Mouse (Mus musculus) hindbrain, embryonic 11.5 days (tissue): ENCODE results near the gene Gm37419. TPM values are rescaled to one million over a fixed set of nuclear protein-coding genes. Genes with fewer than 3 reads are reported as not detected.

ENCODE experiments used
- ATAC-seq: fragments of 200-750 bp; cut with Nextera tagmentation; 2 replicates; pipeline ENCODE4 v1.8.0; 2017; ENCODE audit warnings: mild to moderate bottlenecking, moderate TSS enrichment, moderate library complexity; ENCODE audit not compliant: low FRiP score
- DNase-seq: peaks from one replicate; pipeline ENCODE4 v3.0.0-alpha.2; 2015; ENCODE audit warnings: low spot score
- H3K27ac ChIP-seq: fragments of 300-500 bp; sonication (generic); 2 replicates; pipeline ENCODE4 v1.5.1; 2014; ENCODE audit warnings: mild to moderate bottlenecking, low read depth, low read length
- H3K27me3 ChIP-seq: fragments of 300-500 bp; sonication (generic); 2 replicates; pipeline ENCODE4 v1.6.1; 2014; ENCODE audit warnings: mild to moderate bottlenecking, low read length, moderate library complexity, mixed read lengths; ENCODE audit not compliant: control insufficient read depth, insufficient read depth
- H3K36me3 ChIP-seq: fragments of 300-500 bp; sonication (generic); 2 replicates; pipeline ENCODE4 v1.6.1; 2014; ENCODE audit warnings: mild to moderate bottlenecking, low read length, moderate library complexity, mixed read lengths; ENCODE audit not compliant: control insufficient read depth, insufficient read depth
- H3K4me1 ChIP-seq: fragments of 300-500 bp; sonication (generic); replicated peaks from 2 replicates; pipeline ENCODE4 v1.6.1; 2014; ENCODE audit warnings: low read length, mixed read lengths; ENCODE audit not compliant: control insufficient read depth, insufficient read depth
- H3K4me2 ChIP-seq: fragments of 300-500 bp; sonication (generic); replicated peaks from 2 replicates; pipeline ENCODE4 v1.6.1; 2014; ENCODE audit warnings: mild to moderate bottlenecking, low read depth, low read length
- H3K4me3 ChIP-seq: fragments of 300-500 bp; sonication (generic); 2 replicates; pipeline ENCODE4 v1.5.1; 2014; ENCODE audit warnings: low read depth, low read length
- H3K9ac ChIP-seq: fragments of 300-500 bp; sonication (generic); 2 replicates; pipeline ENCODE4 v1.6.1; 2014; ENCODE audit warnings: low read depth, low read length
- H3K9me3 ChIP-seq: fragments of 300-500 bp; sonication (generic); 2 replicates; pipeline ENCODE4 v1.6.1; 2016; ENCODE audit warnings: low read length; ENCODE audit not compliant: control insufficient read depth
- WGBS: fragments of 180-500 bp; shearing (Covaris S2); extraction: QIAGEN DNeasy Blood & Tissue Kit; methylation state at CpG from one replicate; pipeline ENCODE4 v1.1.7; 2014; 5-methylcytosine and 5-hydroxymethylcytosine counted together
- polyA plus RNA-seq: library from polyadenylated mRNA; unstranded; fragments of >200 nt; fragmentation: Nextera tagmentation; extraction: Ambion mirVana; gene quantifications from 2 replicates; pipeline ENCODE4 v1.2.1, GENCODE M21; 2014

Gm37419 gene
- polyA plus RNA-seq, 1 experiment from 2014 or later, result not detected

GRCm38 (mm10) chr16:24022605-24023004, 34.3 kb downstream of the Gm37419 start:
- Histone ChIP-seq H3K27ac (no peak overlapping the region), H3K4me3 (no peak overlapping the region), H3K4me1 (no peaks in the 10 kb centered on the region), H3K9ac (no peak overlapping the region), H3K36me3 (no peaks in the 10 kb centered on the region), H3K9me3 (no peaks in the 10 kb centered on the region), H3K27me3 (no peaks in the 10 kb centered on the region), H3K4me2 (no peak overlapping the region)
- WGBS, result 89% methylated on average over 4 of the region's 4 CpGs
- ATAC-seq, result no peak
- no peak for DNase-seq

GRCm38 (mm10) chr16:24025442-24025841, 37.2 kb downstream of the Gm37419 start:
- Histone ChIP-seq H3K27ac (no peak overlapping the region), H3K9me3 (no peaks in the 10 kb centered on the region), H3K9ac (no peak overlapping the region), H3K4me2 (no peak overlapping the region), H3K36me3 (no peaks in the 10 kb centered on the region), H3K4me3 (no peak overlapping the region), H3K27me3 (no peaks in the 10 kb centered on the region), H3K4me1 (no peaks in the 10 kb centered on the region)
- ATAC-seq (no peak), DNase-seq (no peak)
- WGBS, result 76% methylated on average over 7 of the region's 7 CpGs

DNA sequence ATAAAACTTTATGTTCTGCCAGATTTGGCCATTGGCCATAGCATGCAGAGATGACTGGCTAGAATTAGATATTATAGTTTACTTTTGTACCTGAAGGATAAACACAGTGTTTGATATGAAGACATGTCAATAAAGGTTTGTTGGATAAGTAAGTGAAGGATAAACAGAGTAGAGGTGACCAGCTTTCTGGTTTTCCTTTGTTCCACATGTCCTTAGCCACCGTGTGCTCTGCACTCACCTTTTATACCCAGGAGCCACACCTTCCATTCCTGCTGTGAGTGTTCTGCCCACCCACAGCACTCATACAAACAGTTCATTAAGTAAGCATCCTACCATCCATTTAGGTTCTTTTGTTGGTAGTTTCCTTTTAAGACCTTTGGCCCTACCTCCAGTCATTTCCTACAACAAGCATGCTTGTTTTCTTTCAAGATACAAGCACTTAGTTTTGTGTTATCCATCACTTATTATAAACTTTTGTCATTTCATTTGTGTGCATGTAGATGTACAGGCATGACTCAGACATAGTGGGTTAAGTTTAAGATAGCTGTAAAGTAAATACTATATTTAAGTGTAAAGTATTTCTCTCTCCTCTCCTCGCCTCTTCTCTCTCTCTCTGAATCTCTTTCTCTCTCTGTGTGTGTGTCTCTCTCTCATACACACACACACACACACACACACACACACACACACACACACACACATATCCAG, 41.8 kb downstream of the Gm37419 start:
- Histone ChIP-seq H3K9me3 (no peaks in the 10 kb centered on the region), H3K27me3 (no peaks in the 10 kb centered on the region), H3K9ac (no peak overlapping the region), H3K27ac (no peak overlapping the region), H3K4me3 (no peak overlapping the region), H3K4me2 (no peak overlapping the region), H3K4me1 (no peaks in the 10 kb centered on the region), H3K36me3 (no peaks in the 10 kb centered on the region)
- WGBS, result 77% methylated on average over 2 of the region's 2 CpGs
- no peak for DNase-seq
- ATAC-seq, result no peak

- H3K4me1 ChIP-seq, result no peaks in the 10 kb centered on the region
- H3K4me2 ChIP-seq, result no peak overlapping the region
- H3K4me3 ChIP-seq, result no peak overlapping the region
- DNase-seq (no peak), ATAC-seq (no peak)
- H3K9me3 ChIP-seq, result no peaks in the 10 kb centered on the region
- H3K27me3 ChIP-seq, result no peaks in the 10 kb centered on the region
- H3K27ac ChIP-seq, result no peak overlapping the region
- no peaks in the 10 kb centered on the region for H3K36me3 ChIP-seq
- H3K9ac ChIP-seq, result no peak overlapping the region
- WGBS, result 95% methylated on average over 5 of the region's 5 CpGs
Measured at GRCm38 (mm10) chr16:24033259-24033658, 45.0 kb downstream of the Gm37419 start.

GRCm38 (mm10) chr16:24034450-24034849, 46.2 kb downstream of the Gm37419 start:
- no peaks in the 10 kb centered on the region for H3K9me3 ChIP-seq
- no peak for DNase-seq
- 69% methylated on average over 2 of the region's 2 CpGs for WGBS
- H3K4me1 ChIP-seq, result no peaks in the 10 kb centered on the region
- no peaks in the 10 kb centered on the region for H3K27me3 ChIP-seq
- no peaks in the 10 kb centered on the region for H3K36me3 ChIP-seq
- H3K4me2 ChIP-seq, result no peak overlapping the region
- H3K4me3 ChIP-seq, result no peak overlapping the region
- no peak overlapping the region for H3K27ac ChIP-seq
- H3K9ac ChIP-seq, result no peak overlapping the region
- no peak for ATAC-seq

DNA sequence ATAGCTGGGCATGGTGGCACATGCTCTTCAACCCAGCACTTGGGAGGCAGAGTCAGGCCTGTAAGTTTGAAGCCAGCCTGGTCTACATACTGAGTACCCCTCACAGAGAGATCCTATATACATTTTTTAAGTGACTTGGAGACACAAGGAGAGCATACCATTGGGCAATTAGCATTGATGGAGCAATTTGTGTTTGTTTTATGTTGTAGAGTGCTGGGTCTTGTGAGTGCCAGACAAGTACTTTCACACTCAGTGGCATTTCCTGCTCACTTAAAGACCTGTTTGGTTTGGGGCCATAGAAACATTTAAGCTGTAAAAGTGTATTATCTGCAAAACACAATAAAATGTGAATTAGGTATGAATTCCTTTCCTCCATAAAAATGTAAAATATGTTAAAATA, 47.5 kb downstream of the Gm37419 start:
- H3K9me3 ChIP-seq, result no peaks in the 10 kb centered on the region
- no peaks in the 10 kb centered on the region for H3K4me1 ChIP-seq
- no peak overlapping the region for H3K4me2 ChIP-seq
- no peak overlapping the region for H3K4me3 ChIP-seq
- ATAC-seq (no peak), DNase-seq (no peak)
- H3K36me3 ChIP-seq, result no peaks in the 10 kb centered on the region
- no peak overlapping the region for H3K27ac ChIP-seq
- no peak overlapping the region for H3K9ac ChIP-seq
- H3K27me3 ChIP-seq, result no peaks in the 10 kb centered on the region

DNA sequence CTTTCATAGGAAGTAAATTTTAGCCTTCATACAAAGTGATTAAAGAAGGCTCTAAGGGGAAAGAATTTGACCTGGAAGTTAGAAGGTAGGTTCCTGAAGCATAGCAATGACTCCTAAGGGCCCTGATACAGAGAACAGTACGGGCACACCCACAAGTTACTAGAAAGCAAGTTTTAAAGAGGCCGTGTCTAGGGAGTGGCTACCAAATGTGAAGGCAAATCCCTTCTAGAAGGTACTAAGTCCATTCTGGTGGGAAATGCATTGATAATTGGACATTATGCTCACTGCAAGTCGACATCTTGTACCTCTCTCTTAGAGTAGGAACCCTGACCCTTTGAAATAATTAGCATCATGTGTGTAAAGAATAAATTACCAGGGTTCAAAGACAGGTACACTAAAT, 48.1 kb downstream of the Gm37419 start:
- no peaks in the 10 kb centered on the region for H3K36me3 ChIP-seq
- H3K4me1 ChIP-seq, result no peaks in the 10 kb centered on the region
- no peaks in the 10 kb centered on the region for H3K27me3 ChIP-seq
- H3K4me3 ChIP-seq, result no peak overlapping the region
- H3K27ac ChIP-seq, result no peak overlapping the region
- ATAC-seq (no peak), DNase-seq (no peak)
- H3K4me2 ChIP-seq, result no peak overlapping the region
- WGBS, result 90% methylated on average over 3 of the region's 3 CpGs
- H3K9ac ChIP-seq, result no peak overlapping the region
- H3K9me3 ChIP-seq, result no peaks in the 10 kb centered on the region

Other genes starting within 250 kb of the Gm37419 start
- gene Sst, start 97.5 kb upstream of the Gm37419 start, polyA plus RNA-seq, result 74.9 and 98.9 TPM in 2 replicates
- gene Rtp2, start 56.1 kb upstream of the Gm37419 start, polyA plus RNA-seq, result not detected in 2 replicates
- gene Bcl6, start 370 bp downstream of the Gm37419 start, polyA plus RNA-seq, result 0.06 and 0.11 TPM in 2 replicates